Mouse (Mus musculus) gonadal fat pad, adult 2 months (tissue): Measurements from ENCODE around the gene Ppp1r14d. TPM values are rescaled to one million over a fixed set of nuclear protein-coding genes. Genes with fewer than 3 reads are reported as not detected.

ENCODE experiments used
- DNase-seq: peaks from one replicate; pipeline ENCODE4 v3.0.0-alpha.2; 2012; ENCODE audit warnings: low read depth
- polyA plus RNA-seq: library from polyadenylated mRNA; depleted of rRNA; stranded (reverse); fragments of >200 nt; gene quantifications from 2 replicates; pipeline ENCODE4 v1.2.3, GENCODE M21; 2012; rRNA removed

The Ppp1r14d gene
- polyA plus RNA-seq, 1 experiment, result 1.2 TPM

- DNase-seq, result no peak
Measured at GRCm38 (mm10) chr2:119172862-119173576, 56.7 kb downstream of the Ppp1r14d start.

- no peak for DNase-seq
Measured at GRCm38 (mm10) chr2:119172446-119172845, 57.3 kb downstream of the Ppp1r14d start.

- DNase-seq, result no peak
Measured at GRCm38 (mm10) chr2:119171574-119171973, 58.1 kb downstream of the Ppp1r14d start.

GRCm38 (mm10) chr2:119170282-119170681 is 59.4 kb downstream of the Ppp1r14d start:
- DNase-seq, result no peak

Other genes starting within 250 kb of the Ppp1r14d start
- 7.4 and 10.3 TPM in 2 replicates for gene Ccdc32, start 200.5 kb downstream of the Ppp1r14d start, polyA plus RNA-seq
- 2.8 and 3.5 TPM in 2 replicates for gene Rpusd2, start 195.1 kb downstream of the Ppp1r14d start, polyA plus RNA-seq
- 0.10 and 0.27 TPM in 2 replicates for gene Knl1, start 182.8 kb downstream of the Ppp1r14d start, polyA plus RNA-seq
- 2.1 and 2.6 TPM in 2 replicates for gene Rad51, start 117.1 kb downstream of the Ppp1r14d start, polyA plus RNA-seq
- gene Rmdn3, start 72.9 kb downstream of the Ppp1r14d start, polyA plus RNA-seq, result 23.1 and 24.5 TPM in 2 replicates
- 15.6 and 55.8 TPM in 2 replicates for gene Gchfr, start 62.1 kb downstream of the Ppp1r14d start, polyA plus RNA-seq
- gene Gm14137, start 55.4 kb downstream of the Ppp1r14d start, polyA plus RNA-seq, result 0.03 TPM in 1 of 2 replicates, not detected in the other
- 45.3 and 57.7 TPM in 2 replicates for gene Zfyve19, start 21.3 kb downstream of the Ppp1r14d start, polyA plus RNA-seq
- 6.7 and 8.9 TPM in 2 replicates for gene Dnajc17, start 21.1 kb downstream of the Ppp1r14d start, polyA plus RNA-seq
- 38.8 and 49.1 TPM in 2 replicates for gene Spint1, start 7.5 kb upstream of the Ppp1r14d start, polyA plus RNA-seq
- gene Rhov, start 41.4 kb upstream of the Ppp1r14d start, polyA plus RNA-seq, result 0.27 and 0.57 TPM in 2 replicates
- 23.3 and 23.6 TPM in 2 replicates for gene Vps18, start 58.8 kb upstream of the Ppp1r14d start, polyA plus RNA-seq
- gene Dll4, start 95.9 kb upstream of the Ppp1r14d start, polyA plus RNA-seq, result 24.4 and 24.5 TPM in 2 replicates
- gene Chac1, start 121.3 kb upstream of the Ppp1r14d start, polyA plus RNA-seq, result 9.2 and 10.3 TPM in 2 replicates
- gene Ino80, start 247.8 kb upstream of the Ppp1r14d start, polyA plus RNA-seq, result 7.6 and 7.7 TPM in 2 replicates